Mouse (Mus musculus) right cerebral cortex, postnatal 10 days (tissue): ENCODE measurements around the gene Plek.

ENCODE experiments used
- DNase-seq, 2 experiments: peaks; one replicate each; pipeline ENCODE4 v3.0.0; 2021; ENCODE audit warnings: low spot score in 2 of 2

Plek gene

GRCm38 (mm10) chr11:16950226-16950975 is 101.8 kb downstream of the Plek start:
- no peak for DNase-seq

DNA sequence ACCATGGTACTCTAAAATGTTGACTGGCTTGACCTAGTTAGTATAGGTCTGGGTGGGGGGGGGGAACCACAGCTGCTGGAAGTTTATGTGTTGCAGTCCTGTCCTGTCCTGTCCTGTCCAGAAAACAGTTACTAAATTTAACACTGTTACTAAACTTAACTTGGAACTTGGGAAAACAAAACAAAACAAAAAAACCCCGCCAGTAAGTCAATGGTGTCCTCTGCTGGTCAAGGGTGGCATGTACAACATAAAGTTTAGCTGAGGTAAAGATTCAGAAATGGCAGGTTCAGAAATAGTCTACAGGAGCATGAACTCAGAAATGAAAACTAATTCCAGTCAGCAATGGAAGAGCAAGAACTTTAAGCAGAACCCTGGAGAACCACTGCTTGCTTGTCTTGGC is 103.4 kb downstream of the Plek start:
- DNase-seq, result peak in 1 of 2 experiments; percentile 39

- peak in 1 of 2 experiments; percentile 46 for DNase-seq
Observed at GRCm38 (mm10) chr11:16943016-16943415, 109.2 kb downstream of the Plek start.

- no peak for DNase-seq
Observed at GRCm38 (mm10) chr11:16941973-16942452, 110.2 kb downstream of the Plek start.

- DNase-seq, result peak; percentile 52 to 64
Observed at GRCm38 (mm10) chr11:16941103-16941793, 110.9 kb downstream of the Plek start.

GRCm38 (mm10) chr11:16935577-16936236 is 116.5 kb downstream of the Plek start:
- DNase-seq, result no peak

DNA sequence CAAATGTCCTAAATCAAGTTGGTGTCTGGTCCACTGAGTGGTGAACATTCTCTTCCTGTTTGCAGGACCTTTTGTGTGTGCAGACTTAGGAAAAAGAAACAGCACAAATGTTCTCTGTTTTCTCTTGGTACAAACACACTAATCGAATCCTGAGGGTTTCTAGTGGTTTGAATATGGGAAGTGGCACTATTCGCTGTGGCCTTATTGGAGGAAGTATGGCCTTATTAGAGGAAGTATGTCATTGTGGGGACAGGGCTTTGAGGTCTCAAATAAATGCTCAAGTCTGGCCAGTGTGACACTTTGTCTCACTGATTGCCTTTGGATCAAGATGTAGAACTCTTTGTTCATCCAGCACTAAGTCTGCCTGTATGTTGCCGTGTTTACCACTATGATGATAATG is 120.0 kb downstream of the Plek start:
- no peak for DNase-seq
